Mouse (Mus musculus) G1E-ER4 (cell line): Measurements from ENCODE around the gene Srek1ip1. TPM values are rescaled to one million over a fixed set of nuclear protein-coding genes. Genes with fewer than 3 reads are reported as not detected.

ENCODE experiments used
- GATA1 ChIP-seq: IDR thresholded peaks from one replicate; pipeline ENCODE4 v1.8.0; 2012; ENCODE audit warnings: low read length, inconsistent platforms
- polyA plus RNA-seq: library from polyadenylated mRNA; stranded (reverse); fragments of >175 nt; gene quantifications from 2 replicates; pipeline ENCODE4 v1.2.3, GENCODE M21; 2012

The Srek1ip1 gene
- polyA plus RNA-seq, 1 experiment: 3.6 TPM

- peak; percentile 37 for TF ChIP-seq GATA1
Observed at GRCm38 (mm10) chr13:104821192-104821591, 28.9 kb downstream of the Srek1ip1 start.

GRCm38 (mm10) chr13:104821908-104822307 is 29.6 kb downstream of the Srek1ip1 start:
- no peak for TF ChIP-seq GATA1

- no peak for TF ChIP-seq GATA1
Observed at GRCm38 (mm10) chr13:104822411-104822838, 30.1 kb downstream of the Srek1ip1 start.

GRCm38 (mm10) chr13:104825470-104825869 is 33.2 kb downstream of the Srek1ip1 start:
- no peak for TF ChIP-seq GATA1

GRCm38 (mm10) chr13:104832811-104833210 is 40.5 kb downstream of the Srek1ip1 start:
- TF ChIP-seq GATA1: no peak

- no peak for TF ChIP-seq GATA1
Observed at GRCm38 (mm10) chr13:104837628-104838027, 45.3 kb downstream of the Srek1ip1 start.

GRCm38 (mm10) chr13:104841937-104842336 is 49.7 kb downstream of the Srek1ip1 start:
- TF ChIP-seq GATA1: no peak

GRCm38 (mm10) chr13:104843295-104844089 is 51.2 kb downstream of the Srek1ip1 start:
- no peak for TF ChIP-seq GATA1

GRCm38 (mm10) chr13:104853645-104854044 is 61.4 kb downstream of the Srek1ip1 start:
- no peak for TF ChIP-seq GATA1

GRCm38 (mm10) chr13:104863127-104863979 is 71.1 kb downstream of the Srek1ip1 start, which contains the start of gene Shisal2b:
TSS of gene Shisal2b (minus strand) at chr13:104863893.
- TF ChIP-seq GATA1: no peak

- no peak for TF ChIP-seq GATA1
Observed at GRCm38 (mm10) chr13:104866726-104867125, 74.4 kb downstream of the Srek1ip1 start.

GRCm38 (mm10) chr13:104869907-104870306 is 77.6 kb downstream of the Srek1ip1 start:
- TF ChIP-seq GATA1: no peak

- TF ChIP-seq GATA1: no peak
Observed at GRCm38 (mm10) chr13:104878508-104878907, 86.2 kb downstream of the Srek1ip1 start.

GRCm38 (mm10) chr13:104883566-104884249 is 91.4 kb downstream of the Srek1ip1 start:
- no peak for TF ChIP-seq GATA1

GRCm38 (mm10) chr13:104886308-104887032 is 94.2 kb downstream of the Srek1ip1 start:
- no peak for TF ChIP-seq GATA1

Other genes with a start within 250 kb of the Srek1ip1 start
- 3.0 and 3.7 TPM in 2 replicates for gene Cwc27, start 24.7 kb downstream of the Srek1ip1 start, polyA plus RNA-seq
- gene Shisal2b, start 71.4 kb downstream of the Srek1ip1 start, polyA plus RNA-seq: not detected in 2 replicates